Mouse (Mus musculus) brown adipose tissue, adult 24 weeks (tissue): ENCODE data around the gene Fkbp11. TPM values are rescaled to one million over a fixed set of nuclear protein-coding genes. Genes with fewer than 3 reads are reported as not detected.

ENCODE experiments used
- H3K27ac ChIP-seq: fragments of 200-500 bp; replicated peaks from 2 replicates; pipeline ENCODE4 v1.5.1; 2012; ENCODE audit warnings: low read depth, mild to moderate bottlenecking, low read length
- H3K4me1 ChIP-seq: fragments of 200-500 bp; 2 replicates; pipeline ENCODE4 v1.6.1; 2012; ENCODE audit warnings: low read length, mixed read lengths; ENCODE audit not compliant: control insufficient read depth, insufficient read depth, insufficient read length
- H3K4me3 ChIP-seq: fragments of 200-500 bp; 2 replicates; pipeline ENCODE4 v1.5.1; 2012; ENCODE audit warnings: low read depth, mild to moderate bottlenecking, low read length, moderate library complexity; ENCODE audit not compliant: insufficient read depth
- polyA plus RNA-seq: library from polyadenylated mRNA; stranded (reverse); fragments of >200 nt; gene quantifications from 2 replicates; pipeline ENCODE4 v1.2.4, GENCODE M21; 2012; ENCODE audit not compliant: missing spikeins, insufficient read depth, insufficient read length

The Fkbp11 gene
- polyA plus RNA-seq, 1 experiment, result 1.9 TPM

- no peaks in the 10 kb centered on the region for H3K4me1 ChIP-seq
- no peak overlapping the region for H3K27ac ChIP-seq
- peak overlapping the region; percentile 61 for H3K4me3 ChIP-seq
Observed at GRCm38 (mm10) chr15:98728366-98728765, 368 bp upstream of the Fkbp11 start.

GRCm38 (mm10) chr15:98726746-98727145 lies 1.3 kb downstream of the Fkbp11 start:
- H3K27ac ChIP-seq, result no peak overlapping the region
- peak overlapping the region; percentile 61 for H3K4me3 ChIP-seq
- H3K4me1 ChIP-seq, result no peaks in the 10 kb centered on the region

- Histone ChIP-seq H3K27ac (no peak overlapping the region), H3K4me1 (no peaks in the 10 kb centered on the region), H3K4me3 (no peak overlapping the region)
Observed at GRCm38 (mm10) chr15:98726079-98726478, 1.9 kb downstream of the Fkbp11 start.

- no peaks in the 10 kb centered on the region for H3K4me1 ChIP-seq
- no peak overlapping the region for H3K4me3 ChIP-seq
- no peak overlapping the region for H3K27ac ChIP-seq
Observed at GRCm38 (mm10) chr15:98724441-98724840, 3.6 kb downstream of the Fkbp11 start.

GRCm38 (mm10) chr15:98722854-98723253 lies 5.1 kb downstream of the Fkbp11 start:
- H3K4me1 ChIP-seq, result no peaks in the 10 kb centered on the region
- H3K27ac ChIP-seq, result no peak overlapping the region
- no peak overlapping the region for H3K4me3 ChIP-seq

GRCm38 (mm10) chr15:98722191-98722590 lies 5.8 kb downstream of the Fkbp11 start:
- Histone ChIP-seq H3K4me3 (no peak overlapping the region), H3K4me1 (no peaks in the 10 kb centered on the region), H3K27ac (no peak overlapping the region)

- no peaks in the 10 kb centered on the region for H3K4me1 ChIP-seq
- no peak overlapping the region for H3K27ac ChIP-seq
- no peak overlapping the region for H3K4me3 ChIP-seq
Observed at GRCm38 (mm10) chr15:98717301-98717700, 10.7 kb downstream of the Fkbp11 start.

GRCm38 (mm10) chr15:98714230-98714652 lies 13.8 kb downstream of the Fkbp11 start:
- Histone ChIP-seq H3K27ac (no peak overlapping the region), H3K4me3 (no peak overlapping the region), H3K4me1 (no peaks in the 10 kb centered on the region)

- no peak overlapping the region for H3K27ac ChIP-seq
- no peaks in the 10 kb centered on the region for H3K4me1 ChIP-seq
- H3K4me3 ChIP-seq, result no peak overlapping the region
Observed at GRCm38 (mm10) chr15:98710442-98710841, 17.6 kb downstream of the Fkbp11 start.

GRCm38 (mm10) chr15:98707766-98708372 lies 20.1 kb downstream of the Fkbp11 start, which contains the start of gene Ccdc65:
Gene Ccdc65, plus strand, starts transcription at chr15:98708207.
- Histone ChIP-seq H3K4me1 (no peaks in the 10 kb centered on the region), H3K4me3 (peak within 1 kb of the TSS; percentile 54), H3K27ac (no peak within 1 kb of the TSS)

- Histone ChIP-seq H3K4me3 (no peak overlapping the region), H3K27ac (no peak overlapping the region), H3K4me1 (no peaks in the 10 kb centered on the region)
Observed at GRCm38 (mm10) chr15:98704312-98704711, 23.7 kb downstream of the Fkbp11 start.

- H3K4me3 ChIP-seq, result no peak overlapping the region; the same call in 1 of the 2 replicates
Observed at GRCm38 (mm10) chr15:98699190-98700105, 28.6 kb downstream of the Fkbp11 start.

GRCm38 (mm10) chr15:98696216-98696615 lies 31.8 kb downstream of the Fkbp11 start:
- Histone ChIP-seq H3K27ac (peak overlapping the region; percentile 65), H3K4me1 (peaks cover 11% of the 10 kb centered on the region), H3K4me3 (peak overlapping the region; percentile 14; the same call in 1 of the 2 replicates)

More at GRCm38 (mm10) chr15:98699190-98700105, 28.6 kb downstream of the Fkbp11 start:
- Histone ChIP-seq H3K4me1 (peaks cover 7% of the 10 kb centered on the region; the same call in 1 of the 2 replicates), H3K27ac (no peak overlapping the region)

GRCm38 (mm10) chr15:98695726-98696125 lies 32.3 kb downstream of the Fkbp11 start:
- H3K4me3 ChIP-seq, result peak overlapping the region; percentile 14; the same call in 1 of the 2 replicates
- peak overlapping the region; percentile 65 for H3K27ac ChIP-seq
- H3K4me1 ChIP-seq, result peaks cover 11% of the 10 kb centered on the region

GRCm38 (mm10) chr15:98692171-98692715 lies 35.8 kb downstream of the Fkbp11 start:
- Histone ChIP-seq H3K4me3 (no peak overlapping the region), H3K4me1 (peaks cover 11% of the 10 kb centered on the region)

More at GRCm38 (mm10) chr15:98692171-98692715, 35.8 kb downstream of the Fkbp11 start:
- H3K27ac ChIP-seq, result peak overlapping the region; percentile 94
